Mouse (Mus musculus): ENCODE data around the gene Camsap2. TPM values are rescaled to one million over a fixed set of nuclear protein-coding genes. Genes with fewer than 3 reads are reported as not detected.

Camsap2 gene
- 32.2 and 37.9 TPM in 2 replicates for polyA plus RNA-seq (2016; fragmentation: Nextera tagmentation; extraction: Ambion mirVana)

- H3K36me3 ChIP-seq: no peaks in the 10 kb centered on the region
- H3K4me1 ChIP-seq: peaks cover 34% of the 10 kb centered on the region
- H3K9me3 ChIP-seq: no peaks in the 10 kb centered on the region
- H3K9ac ChIP-seq: peak within 1 kb of the TSS; percentile 97
- peak within 1 kb of the TSS; percentile 96 for H3K27ac ChIP-seq
- H3K4me2 ChIP-seq (replicated peaks): peak within 1 kb of the TSS; percentile 86
- no peaks in the 10 kb centered on the region for H3K27me3 ChIP-seq (replicated peaks)
- peak; percentile 97 for ATAC-seq (ENCODE audit: low FRiP score, low read depth)
- WGBS: under 1% methylated on average over 116 of the region's 121 CpGs
- peak within 1 kb of the TSS; percentile 94 for H3K4me3 ChIP-seq
These were observed at the start of gene Camsap2 for GRCm38 (mm10) chr1:136345454-136346372. Camsap2 (minus strand) TSS chr1:136346104.

DNA sequence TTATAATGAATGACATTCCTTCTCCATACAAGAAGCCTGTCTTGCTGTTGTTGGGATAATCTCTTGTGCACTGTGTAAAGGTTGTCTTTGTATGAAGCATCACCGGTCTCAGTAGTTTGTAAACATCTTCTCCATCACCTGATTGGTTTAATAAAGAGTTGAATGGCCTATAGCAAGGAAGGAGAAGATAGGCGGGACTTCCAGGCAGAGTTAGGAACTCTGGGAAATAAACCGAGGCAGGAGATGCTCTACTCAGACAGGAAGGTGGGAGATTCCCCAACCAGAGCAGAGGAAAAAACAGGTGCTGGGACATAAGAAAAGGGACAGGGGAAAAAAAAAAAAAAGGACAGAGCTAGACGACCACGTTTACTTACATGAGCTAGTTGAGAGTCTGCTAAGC, 49.2 kb upstream of the Camsap2 start:
- ATAC-seq (ENCODE audit: low FRiP score, low read depth): no peak
- H3K27ac ChIP-seq: no peak overlapping the region
- 41% methylated on average over 5 of the region's 5 CpGs for WGBS
- peak overlapping the region; percentile 28 for H3K4me2 ChIP-seq (replicated peaks)
- H3K9ac ChIP-seq: no peak overlapping the region
- H3K27me3 ChIP-seq (replicated peaks): no peaks in the 10 kb centered on the region
- no peaks in the 10 kb centered on the region for H3K9me3 ChIP-seq
- H3K4me1 ChIP-seq: no peaks in the 10 kb centered on the region
- H3K4me3 ChIP-seq: no peak overlapping the region
- H3K36me3 ChIP-seq: no peaks in the 10 kb centered on the region

DNA sequence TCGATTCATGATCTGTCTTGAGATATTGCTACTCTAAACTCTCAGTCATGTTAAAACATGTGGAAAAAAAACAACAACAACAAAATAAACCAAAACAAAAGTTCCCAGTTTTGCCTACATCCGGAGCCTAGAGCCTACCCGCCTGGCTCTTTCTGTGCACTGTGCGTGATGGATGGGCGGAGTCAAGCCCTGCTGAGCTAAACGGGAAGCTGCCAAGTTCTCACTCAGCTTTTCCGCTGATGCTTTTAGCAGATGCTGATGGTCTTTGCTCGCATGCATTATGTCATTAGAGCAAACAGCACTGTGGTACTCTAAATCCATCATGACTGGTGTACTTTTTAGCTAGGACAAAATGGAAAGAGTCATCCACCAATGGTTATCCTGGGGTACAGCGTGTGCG, 48.6 kb upstream of the Camsap2 start:
- 42% methylated on average over 10 of the region's 10 CpGs for WGBS
- no peaks in the 10 kb centered on the region for H3K9me3 ChIP-seq
- no peak overlapping the region for H3K9ac ChIP-seq
- H3K4me2 ChIP-seq (replicated peaks): peak overlapping the region; percentile 28
- no peak overlapping the region for H3K4me3 ChIP-seq
- no peaks in the 10 kb centered on the region for H3K27me3 ChIP-seq (replicated peaks)
- ATAC-seq (ENCODE audit: low FRiP score, low read depth): no peak
- no peak overlapping the region for H3K27ac ChIP-seq
- H3K4me1 ChIP-seq: no peaks in the 10 kb centered on the region
- H3K36me3 ChIP-seq: no peaks in the 10 kb centered on the region

GRCm38 (mm10) chr1:136386914-136387313, 41.0 kb upstream of the Camsap2 start:
- WGBS: 44% methylated on average over 6 of the region's 6 CpGs
- no peak for ATAC-seq (ENCODE audit: low FRiP score, low read depth)
- Histone ChIP-seq H3K9ac (no peak overlapping the region), H3K27ac (no peak overlapping the region), H3K27me3 (replicated peaks) (no peaks in the 10 kb centered on the region), H3K4me1 (no peaks in the 10 kb centered on the region), H3K36me3 (no peaks in the 10 kb centered on the region), H3K9me3 (no peaks in the 10 kb centered on the region), H3K4me3 (no peak overlapping the region), H3K4me2 (replicated peaks) (no peak overlapping the region)

DNA sequence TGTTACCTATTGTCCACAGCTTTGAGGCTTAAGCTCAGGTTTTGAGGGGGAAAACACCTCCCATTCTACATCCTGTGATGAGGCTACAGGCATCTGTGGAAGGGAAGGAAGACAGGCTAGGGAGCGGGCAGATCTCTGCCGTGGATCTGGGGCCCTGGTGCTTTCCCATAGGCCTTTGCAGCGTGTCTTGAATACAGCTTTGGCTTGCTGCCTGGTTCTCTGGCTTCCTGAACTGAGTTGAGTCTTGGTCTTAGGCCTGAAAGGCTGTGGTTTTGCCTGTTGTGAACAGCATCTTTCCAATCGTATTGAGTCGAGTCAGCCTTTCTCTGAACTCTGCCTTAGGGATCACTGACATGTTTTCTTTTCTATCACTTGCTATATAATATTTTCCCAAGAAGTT, 35.7 kb upstream of the Camsap2 start:
- H3K9me3 ChIP-seq: no peaks in the 10 kb centered on the region
- H3K36me3 ChIP-seq: no peaks in the 10 kb centered on the region
- H3K4me1 ChIP-seq: no peaks in the 10 kb centered on the region
- no peak for ATAC-seq (ENCODE audit: low FRiP score, low read depth)
- H3K27me3 ChIP-seq (replicated peaks): no peaks in the 10 kb centered on the region
- no peak overlapping the region for H3K9ac ChIP-seq
- 85% methylated on average over 5 of the region's 5 CpGs for whole genome bisulfite sequencing
- H3K27ac ChIP-seq: no peak overlapping the region
- H3K4me3 ChIP-seq: no peak overlapping the region
- no peak overlapping the region for H3K4me2 ChIP-seq (replicated peaks)

- ATAC-seq (ENCODE audit: low FRiP score, low read depth): no peak
- H3K4me2 ChIP-seq (replicated peaks): no peak overlapping the region
- no peaks in the 10 kb centered on the region for H3K36me3 ChIP-seq
- no peak overlapping the region for H3K9ac ChIP-seq
- 86% methylated on average over 6 of the region's 6 CpGs for WGBS
- no peaks in the 10 kb centered on the region for H3K4me1 ChIP-seq
- no peak overlapping the region for H3K4me3 ChIP-seq
- H3K27me3 ChIP-seq (replicated peaks): no peaks in the 10 kb centered on the region
- no peaks in the 10 kb centered on the region for H3K9me3 ChIP-seq
- no peak overlapping the region for H3K27ac ChIP-seq
These were observed 35.3 kb upstream of the Camsap2 start for GRCm38 (mm10) chr1:136381169-136381568.

DNA sequence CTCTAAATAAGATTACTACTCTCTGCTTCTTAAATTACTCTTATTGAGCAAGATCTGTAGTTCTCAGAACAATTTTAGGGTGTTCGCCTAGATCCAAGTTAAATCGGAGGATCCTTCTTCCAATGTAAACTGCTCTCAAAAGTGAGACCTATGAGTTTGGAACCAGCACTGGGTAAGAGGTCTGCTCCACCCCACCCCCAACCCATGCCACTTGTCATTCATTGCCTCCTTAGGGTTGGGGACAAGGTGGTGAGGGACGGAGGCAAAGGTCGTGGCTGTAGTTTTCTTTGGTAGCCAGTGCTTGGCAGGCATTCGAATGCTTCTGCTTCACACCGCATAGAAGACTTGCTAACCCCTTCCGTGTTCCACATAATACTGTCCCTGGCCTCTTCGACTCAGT, 34.7 kb upstream of the Camsap2 start:
- 90% methylated on average over 8 of the region's 8 CpGs for WGBS
- ATAC-seq (ENCODE audit: low FRiP score, low read depth): no peak
- H3K4me2 ChIP-seq (replicated peaks): no peak overlapping the region
- no peaks in the 10 kb centered on the region for H3K27me3 ChIP-seq (replicated peaks)
- no peaks in the 10 kb centered on the region for H3K36me3 ChIP-seq
- no peak overlapping the region for H3K9ac ChIP-seq
- no peaks in the 10 kb centered on the region for H3K9me3 ChIP-seq
- no peaks in the 10 kb centered on the region for H3K4me1 ChIP-seq
- no peak overlapping the region for H3K27ac ChIP-seq
- no peak overlapping the region for H3K4me3 ChIP-seq

DNA sequence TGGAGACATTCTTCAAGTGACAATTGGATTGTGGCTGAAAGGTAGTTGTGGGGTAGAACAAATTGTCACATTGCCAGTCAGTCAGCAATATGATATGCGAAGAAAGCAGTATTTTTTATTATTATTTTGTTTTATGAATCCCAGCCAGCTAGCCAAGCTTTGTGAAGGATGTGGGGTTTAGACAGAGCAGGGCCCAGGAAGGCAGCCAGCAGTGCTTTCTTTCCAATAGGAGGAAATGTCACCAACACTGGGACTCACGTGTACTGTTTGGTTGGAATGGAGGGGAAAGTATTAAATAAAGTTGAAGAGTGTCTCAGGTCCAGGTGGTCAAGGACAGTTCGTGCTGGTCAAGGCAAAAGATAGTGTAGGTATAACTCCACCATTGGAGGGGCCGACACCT, 34.3 kb upstream of the Camsap2 start:
- no peak overlapping the region for H3K9ac ChIP-seq
- H3K4me2 ChIP-seq (replicated peaks): no peak overlapping the region
- H3K36me3 ChIP-seq: no peaks in the 10 kb centered on the region
- no peak overlapping the region for H3K27ac ChIP-seq
- H3K9me3 ChIP-seq: no peaks in the 10 kb centered on the region
- H3K4me1 ChIP-seq: no peaks in the 10 kb centered on the region
- no peak overlapping the region for H3K4me3 ChIP-seq
- ATAC-seq (ENCODE audit: low FRiP score, low read depth): no peak
- no peaks in the 10 kb centered on the region for H3K27me3 ChIP-seq (replicated peaks)
- WGBS: 92% methylated on average over 4 of the region's 4 CpGs

- H3K4me1 ChIP-seq: no peaks in the 10 kb centered on the region
- H3K4me3 ChIP-seq: no peak overlapping the region
- no peak overlapping the region for H3K4me2 ChIP-seq (replicated peaks)
- H3K27me3 ChIP-seq (replicated peaks): no peaks in the 10 kb centered on the region
- ATAC-seq (ENCODE audit: low FRiP score, low read depth): no peak
- H3K36me3 ChIP-seq: no peaks in the 10 kb centered on the region
- 95% methylated on average over 7 of the region's 7 CpGs for WGBS
- no peak overlapping the region for H3K27ac ChIP-seq
- H3K9ac ChIP-seq: no peak overlapping the region
- H3K9me3 ChIP-seq: no peaks in the 10 kb centered on the region
These were observed 33.4 kb upstream of the Camsap2 start for GRCm38 (mm10) chr1:136379261-136379660.

DNA sequence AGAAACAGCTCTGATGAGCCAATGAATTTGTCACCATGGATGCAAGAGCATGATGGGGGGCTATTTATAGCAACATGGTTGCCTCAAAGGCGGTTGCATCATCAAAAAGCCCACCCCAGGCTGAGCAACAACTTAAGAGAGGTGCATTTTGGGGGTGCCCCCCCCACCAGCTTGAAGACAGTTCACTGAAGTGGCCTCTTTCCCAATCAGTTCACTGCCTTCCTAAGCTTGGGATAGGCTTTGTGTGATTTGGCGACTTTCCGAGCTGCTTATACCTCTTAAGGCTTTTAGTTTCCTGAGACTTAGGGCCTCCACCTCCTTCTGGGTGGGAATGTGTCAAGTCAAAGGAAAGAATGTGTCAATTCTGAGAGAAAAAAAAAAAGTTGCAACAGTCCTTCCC, 20.1 kb upstream of the Camsap2 start:
- WGBS: 86% methylated on average over 3 of the region's 3 CpGs
- Histone ChIP-seq H3K9me3 (no peaks in the 10 kb centered on the region), H3K36me3 (no peaks in the 10 kb centered on the region), H3K4me1 (peaks cover 8% of the 10 kb centered on the region), H3K27ac (no peak overlapping the region), H3K9ac (no peak overlapping the region), H3K4me2 (replicated peaks) (no peak overlapping the region), H3K27me3 (replicated peaks) (no peaks in the 10 kb centered on the region), H3K4me3 (no peak overlapping the region)
- ATAC-seq (ENCODE audit: low FRiP score, low read depth): no peak

DNA sequence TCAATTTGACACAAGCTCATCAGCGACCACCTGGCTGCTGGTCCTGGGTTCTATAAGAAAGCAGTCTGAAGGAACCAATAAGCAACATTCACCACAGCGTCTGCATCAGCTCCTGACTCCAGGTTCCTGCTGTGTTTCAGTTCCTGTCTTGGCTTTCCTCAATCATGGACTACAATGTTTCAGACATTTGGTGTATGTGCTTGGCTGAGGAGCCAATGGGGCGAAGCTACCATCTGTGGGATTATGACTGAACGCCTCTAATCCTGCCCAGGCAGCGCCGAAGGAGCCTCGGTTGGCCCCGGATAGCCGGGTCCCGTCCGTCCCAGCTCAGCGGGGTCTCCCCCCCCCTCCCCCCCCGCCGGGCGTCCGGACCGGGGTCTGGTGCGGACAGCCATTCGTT, 18.8 kb upstream of the Camsap2 start:
- no peaks in the 10 kb centered on the region for H3K9me3 ChIP-seq
- 61% methylated on average over 19 of the region's 19 CpGs for WGBS
- H3K27ac ChIP-seq: no peak overlapping the region
- peaks cover 8% of the 10 kb centered on the region for H3K4me1 ChIP-seq
- no peaks in the 10 kb centered on the region for H3K36me3 ChIP-seq
- no peak for ATAC-seq (ENCODE audit: low FRiP score, low read depth)
- H3K4me2 ChIP-seq (replicated peaks): 0 out of 2 replicates have a peak overlapping the region, but pooled peaks have one; percentile 27
- H3K9ac ChIP-seq: no peak overlapping the region
- H3K4me3 ChIP-seq: no peak overlapping the region
- H3K27me3 ChIP-seq (replicated peaks): no peaks in the 10 kb centered on the region

- no peak for ATAC-seq (ENCODE audit: low FRiP score, low read depth)
- Histone ChIP-seq H3K9me3 (no peaks in the 10 kb centered on the region), H3K4me3 (no peak overlapping the region), H3K4me2 (replicated peaks) (no peak overlapping the region), H3K27ac (no peak overlapping the region), H3K27me3 (replicated peaks) (no peaks in the 10 kb centered on the region), H3K9ac (no peak overlapping the region), H3K4me1 (peaks cover 8% of the 10 kb centered on the region), H3K36me3 (no peaks in the 10 kb centered on the region)
- WGBS: 76% methylated on average over 6 of the region's 6 CpGs
These were observed 17.1 kb upstream of the Camsap2 start for GRCm38 (mm10) chr1:136363035-136363434.

GRCm38 (mm10) chr1:136362567-136362966, 16.7 kb upstream of the Camsap2 start:
- Histone ChIP-seq H3K4me3 (no peak overlapping the region), H3K36me3 (no peaks in the 10 kb centered on the region), H3K9ac (no peak overlapping the region), H3K27me3 (replicated peaks) (no peaks in the 10 kb centered on the region), H3K4me1 (peaks cover 8% of the 10 kb centered on the region), H3K9me3 (no peaks in the 10 kb centered on the region), H3K4me2 (replicated peaks) (no peak overlapping the region), H3K27ac (no peak overlapping the region)
- no peak for ATAC-seq (ENCODE audit: low FRiP score, low read depth)
- 45% methylated on average over 8 of the region's 8 CpGs for WGBS

All from neural tube, embryonic 12.5 days (tissue).